Mouse (Mus musculus) midbrain, embryonic 12.5 days (tissue): Measurements from ENCODE around the gene Nxnl1. TPM values are rescaled to one million over a fixed set of nuclear protein-coding genes. Genes with fewer than 3 reads are reported as not detected.

Source experiments
- ATAC-seq: fragments of 200-750 bp; cut with Nextera tagmentation; 2 replicates; pipeline ENCODE4 v1.8.0; 2017; ENCODE audit warnings: low read depth, moderate TSS enrichment, moderate library complexity; ENCODE audit not compliant: low FRiP score
- H3K27ac ChIP-seq: fragments of 300-500 bp; sonication (generic); replicated peaks from 2 replicates; pipeline ENCODE4 v1.5.1; 2016; ENCODE audit warnings: mild to moderate bottlenecking
- H3K27me3 ChIP-seq: fragments of 300-500 bp; sonication (generic); 2 replicates; pipeline ENCODE4 v1.6.1; 2016; ENCODE audit warnings: mild to moderate bottlenecking
- H3K36me3 ChIP-seq: fragments of 300-500 bp; sonication (generic); 2 replicates; pipeline ENCODE4 v1.6.1; 2016
- H3K4me1 ChIP-seq: fragments of 300-500 bp; sonication (generic); 2 replicates; pipeline ENCODE4 v1.6.1; 2016
- H3K4me2 ChIP-seq: fragments of 300-500 bp; sonication (generic); replicated peaks from 2 replicates; pipeline ENCODE4 v1.6.1; 2016; ENCODE audit warnings: mild to moderate bottlenecking, moderate library complexity
- H3K4me3 ChIP-seq: fragments of 300-500 bp; sonication (generic); 2 replicates; pipeline ENCODE4 v1.5.1; 2016; ENCODE audit warnings: mild to moderate bottlenecking
- H3K9ac ChIP-seq: fragments of 300-500 bp; sonication (generic); replicated peaks from 2 replicates; pipeline ENCODE4 v1.6.1; 2016; ENCODE audit warnings: mild to moderate bottlenecking, moderate library complexity
- H3K9me3 ChIP-seq: fragments of 300-500 bp; sonication (generic); 2 replicates; pipeline ENCODE4 v1.6.1; 2016; ENCODE audit warnings: mild to moderate bottlenecking
- WGBS: fragments of 180-500 bp; shearing (Covaris S2); methylation state at CpG from one replicate; pipeline ENCODE4 v1.1.7; 2016; 5-methylcytosine and 5-hydroxymethylcytosine counted together
- polyA plus RNA-seq: library from polyadenylated mRNA; unstranded; fragments of >200 nt; fragmentation: Nextera tagmentation; extraction: Ambion mirVana; gene quantifications from 2 replicates; pipeline ENCODE4 v1.2.1, GENCODE M21; 2016

Gene Nxnl1
- polyA plus RNA-seq, 1 experiment from 2014 or later, result not detected

GRCm38 (mm10) chr8:71563992-71564391 is 2.4 kb downstream of the Nxnl1 start:
- no peak overlapping the region for H3K27ac ChIP-seq
- H3K27me3 ChIP-seq, result peaks cover 80% of the 10 kb centered on the region
- no peak overlapping the region for H3K9ac ChIP-seq
- ATAC-seq, result no peak
- H3K4me3 ChIP-seq, result no peak overlapping the region
- H3K9me3 ChIP-seq, result peaks cover 6% of the 10 kb centered on the region
- WGBS, result 85% methylated on average over 4 of the region's 4 CpGs
- no peaks in the 10 kb centered on the region for H3K36me3 ChIP-seq
- no peak overlapping the region for H3K4me2 ChIP-seq
- peaks cover 16% of the 10 kb centered on the region for H3K4me1 ChIP-seq

DNA sequence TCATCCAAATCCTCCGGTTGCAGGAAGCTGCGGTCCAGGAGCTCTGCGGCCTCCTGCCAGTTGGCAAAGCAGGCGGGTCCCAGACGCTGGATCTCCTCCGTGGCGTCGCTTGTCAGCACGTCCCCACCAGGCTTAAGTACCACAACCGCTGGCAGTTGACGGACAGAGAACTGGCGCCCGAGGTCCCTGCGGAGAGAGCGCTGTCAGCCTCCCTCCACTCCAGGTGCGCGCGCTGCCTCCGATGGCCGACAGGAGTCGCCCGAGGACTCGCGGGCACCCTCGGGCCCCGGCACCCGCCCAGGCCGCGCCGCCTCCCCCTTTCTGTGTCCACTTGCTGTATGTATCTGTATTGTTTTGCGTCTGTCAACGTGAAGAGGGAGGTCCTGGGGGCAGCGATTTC is 3.6 kb downstream of the Nxnl1 start:
- Histone ChIP-seq H3K4me3 (peak overlapping the region; percentile 17; the same call in 1 of the 2 replicates), H3K27me3 (peaks cover 81% of the 10 kb centered on the region), H3K9ac (peak overlapping the region; percentile 35; the same call in 1 of the 2 replicates), H3K36me3 (no peaks in the 10 kb centered on the region), H3K9me3 (peaks cover 6% of the 10 kb centered on the region), H3K27ac (no peak overlapping the region), H3K4me1 (peaks cover 17% of the 10 kb centered on the region), H3K4me2 (peak overlapping the region; percentile 39)
- 1% methylated on average over 33 of the region's 33 CpGs for WGBS
- peak; percentile 53 for ATAC-seq

- H3K9me3 ChIP-seq, result peaks cover 6% of the 10 kb centered on the region
- H3K27ac ChIP-seq, result no peak overlapping the region
- ATAC-seq, result no peak
- peaks cover 17% of the 10 kb centered on the region for H3K4me1 ChIP-seq
- no peaks in the 10 kb centered on the region for H3K36me3 ChIP-seq
- H3K9ac ChIP-seq, result no peak overlapping the region
- 4% methylated on average over 15 of the region's 15 CpGs for WGBS
- H3K27me3 ChIP-seq, result peaks cover 84% of the 10 kb centered on the region
- no peak overlapping the region for H3K4me3 ChIP-seq
- H3K4me2 ChIP-seq, result no peak overlapping the region
Observed at GRCm38 (mm10) chr8:71561401-71561800, 5.0 kb downstream of the Nxnl1 start.

DNA sequence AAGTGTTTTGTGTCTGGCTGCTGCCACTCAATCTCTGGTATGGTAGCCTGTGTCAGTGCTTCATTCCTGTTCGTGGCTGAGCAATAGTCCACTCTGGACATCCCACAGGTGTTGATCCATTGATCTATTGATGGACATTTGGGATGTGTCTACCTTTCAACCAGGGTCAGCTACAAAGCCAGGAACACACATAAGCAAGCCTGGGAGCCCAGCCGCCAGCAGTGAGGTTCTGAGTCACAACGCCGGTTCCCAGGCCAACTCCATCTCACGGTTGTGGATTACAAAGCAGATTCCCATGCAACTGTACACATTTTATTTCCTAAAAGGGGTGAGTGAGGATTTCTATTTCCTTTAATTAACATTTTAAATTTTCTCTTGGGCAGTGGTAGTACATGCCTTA is 5.6 kb downstream of the Nxnl1 start:
- ATAC-seq, result no peak
- no peaks in the 10 kb centered on the region for H3K36me3 ChIP-seq
- no peak overlapping the region for H3K27ac ChIP-seq
- H3K9ac ChIP-seq, result no peak overlapping the region
- WGBS, result 86% methylated on average over 5 of the region's 5 CpGs
- no peak overlapping the region for H3K4me3 ChIP-seq
- H3K4me1 ChIP-seq, result peaks cover 17% of the 10 kb centered on the region
- no peak overlapping the region for H3K4me2 ChIP-seq
- H3K27me3 ChIP-seq, result peaks cover 85% of the 10 kb centered on the region
- peaks cover 6% of the 10 kb centered on the region for H3K9me3 ChIP-seq

DNA sequence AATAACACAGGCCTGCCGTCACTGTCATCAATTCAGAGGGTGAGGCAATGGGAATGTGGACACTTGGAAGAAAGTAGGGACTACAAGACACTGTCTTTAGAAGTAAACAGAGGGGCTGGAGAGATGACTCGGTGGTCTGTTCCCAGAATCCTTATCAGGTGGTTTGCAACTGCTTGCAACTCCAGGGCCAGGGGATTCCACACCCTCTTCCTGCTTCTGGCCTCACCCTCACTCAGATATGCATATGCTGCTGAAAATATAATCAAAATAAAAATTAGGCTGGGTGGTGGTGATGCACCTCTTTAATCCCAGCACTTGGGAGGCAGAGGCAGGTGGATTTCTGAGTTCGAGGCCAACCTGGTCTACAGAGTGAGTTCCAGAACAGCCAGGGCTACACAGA is 6.3 kb downstream of the Nxnl1 start:
- H3K4me1 ChIP-seq, result peaks cover 17% of the 10 kb centered on the region
- H3K27me3 ChIP-seq, result peaks cover 87% of the 10 kb centered on the region
- H3K9me3 ChIP-seq, result peaks cover 6% of the 10 kb centered on the region
- H3K36me3 ChIP-seq, result no peaks in the 10 kb centered on the region
- H3K4me3 ChIP-seq, result no peak overlapping the region
- H3K27ac ChIP-seq, result no peak overlapping the region
- H3K4me2 ChIP-seq, result no peak overlapping the region
- H3K9ac ChIP-seq, result no peak overlapping the region
- WGBS, result 83% methylated on average over 3 of the region's 3 CpGs
- no peak for ATAC-seq

DNA sequence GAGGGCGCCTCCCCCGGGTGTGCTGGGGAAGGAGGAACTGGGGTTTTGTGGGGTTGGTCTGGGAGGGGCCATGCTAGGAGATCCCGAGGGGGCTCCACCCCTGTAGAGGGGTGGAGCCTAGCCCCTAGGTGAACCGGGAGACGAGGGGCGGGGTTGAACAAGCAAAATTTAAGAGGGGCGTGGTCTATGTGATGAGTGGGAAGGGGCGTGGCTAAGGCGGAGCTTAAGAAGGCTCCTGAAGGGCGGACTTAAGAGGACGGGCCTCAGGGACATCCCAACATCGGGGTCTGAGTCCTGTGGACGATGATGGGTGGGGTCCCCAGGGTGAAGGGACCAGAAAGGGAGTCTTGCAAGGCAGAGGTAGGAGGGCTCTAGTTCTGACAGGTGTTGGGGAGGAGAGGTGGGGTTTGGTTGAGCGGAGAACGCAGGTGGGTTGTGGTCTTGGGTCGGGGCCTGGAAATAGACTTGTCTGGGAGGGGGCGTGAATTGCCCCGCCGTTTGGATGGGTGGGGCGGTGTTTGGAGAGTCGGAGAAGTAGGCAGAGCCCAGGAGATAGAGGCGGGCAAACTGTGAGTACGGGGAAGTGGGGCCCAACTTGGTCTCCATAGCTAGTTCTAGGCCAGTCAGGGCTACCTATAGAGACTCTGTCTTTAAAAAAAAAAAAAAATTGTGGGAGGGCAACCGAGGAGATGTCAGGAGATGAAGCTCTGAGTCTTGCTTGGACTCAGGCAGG is 7.3 kb downstream of the Nxnl1 start:
- Histone ChIP-seq H3K27me3 (peaks cover 95% of the 10 kb centered on the region), H3K4me3 (peak overlapping the region; percentile 24), H3K27ac (no peak overlapping the region), H3K9me3 (peaks cover 3% of the 10 kb centered on the region), H3K9ac (no peak overlapping the region), H3K4me2 (peak overlapping the region; percentile 45), H3K36me3 (no peaks in the 10 kb centered on the region), H3K4me1 (peaks cover 17% of the 10 kb centered on the region)
- 0 out of 2 replicates have a peak, but pooled peaks have one; percentile 14 for ATAC-seq
- 2% methylated on average over 24 of the region's 24 CpGs for WGBS

GRCm38 (mm10) chr8:71558071-71558957 is 8.1 kb downstream of the Nxnl1 start, which contains the start of gene Tmem221:
Gene Tmem221 (minus strand): TSS chr8:71558871.
- peak within 1 kb of the TSS; percentile 24 for H3K4me3 ChIP-seq
- 0 out of 2 replicates have a peak, but pooled peaks have one; percentile 7 for ATAC-seq
- H3K9ac ChIP-seq, result no peak within 1 kb of the TSS
- peak within 1 kb of the TSS; percentile 45 for H3K4me2 ChIP-seq
- H3K27me3 ChIP-seq, result peaks cover 97% of the 10 kb centered on the region
- no peaks in the 10 kb centered on the region for H3K9me3 ChIP-seq
- peaks cover 17% of the 10 kb centered on the region for H3K4me1 ChIP-seq
- no peak within 1 kb of the TSS for H3K27ac ChIP-seq
- WGBS, result 6% methylated on average over 70 of the region's 70 CpGs
- no peaks in the 10 kb centered on the region for H3K36me3 ChIP-seq

GRCm38 (mm10) chr8:71554644-71555043 is 11.8 kb downstream of the Nxnl1 start:
- Histone ChIP-seq H3K27me3 (peaks cover 60% of the 10 kb centered on the region), H3K4me2 (no peak overlapping the region), H3K27ac (no peak overlapping the region), H3K9me3 (no peaks in the 10 kb centered on the region), H3K4me3 (no peak overlapping the region), H3K36me3 (no peaks in the 10 kb centered on the region), H3K4me1 (peaks cover 9% of the 10 kb centered on the region), H3K9ac (no peak overlapping the region)
- ATAC-seq, result no peak
- 84% methylated on average over 2 of the region's 2 CpGs for WGBS

DNA sequence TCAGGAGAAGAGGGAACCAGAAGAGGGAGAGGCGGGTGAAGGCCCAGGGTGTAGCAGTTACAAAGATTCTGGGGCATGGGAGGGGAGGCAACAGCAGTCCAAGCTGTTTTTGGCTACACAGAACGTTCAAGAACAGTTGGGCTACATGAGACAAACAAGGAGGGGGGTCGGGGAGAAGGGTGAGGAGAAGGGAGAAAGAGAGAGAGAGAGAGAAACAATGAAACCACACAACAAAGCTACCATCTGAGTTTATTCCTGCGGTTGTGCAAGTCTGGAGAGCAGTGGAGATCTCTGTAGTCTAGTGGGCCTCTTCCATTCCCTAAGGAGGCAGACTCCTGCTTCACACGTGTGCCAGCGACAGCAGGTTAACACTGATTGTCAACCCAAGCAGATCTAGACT is 12.4 kb downstream of the Nxnl1 start:
- Histone ChIP-seq H3K27ac (no peak overlapping the region), H3K4me3 (no peak overlapping the region), H3K4me2 (no peak overlapping the region), H3K4me1 (peaks cover 7% of the 10 kb centered on the region), H3K27me3 (peaks cover 54% of the 10 kb centered on the region), H3K9ac (no peak overlapping the region), H3K9me3 (no peaks in the 10 kb centered on the region), H3K36me3 (no peaks in the 10 kb centered on the region)
- no peak for ATAC-seq
- WGBS, result 74% methylated on average over 6 of the region's 6 CpGs

DNA sequence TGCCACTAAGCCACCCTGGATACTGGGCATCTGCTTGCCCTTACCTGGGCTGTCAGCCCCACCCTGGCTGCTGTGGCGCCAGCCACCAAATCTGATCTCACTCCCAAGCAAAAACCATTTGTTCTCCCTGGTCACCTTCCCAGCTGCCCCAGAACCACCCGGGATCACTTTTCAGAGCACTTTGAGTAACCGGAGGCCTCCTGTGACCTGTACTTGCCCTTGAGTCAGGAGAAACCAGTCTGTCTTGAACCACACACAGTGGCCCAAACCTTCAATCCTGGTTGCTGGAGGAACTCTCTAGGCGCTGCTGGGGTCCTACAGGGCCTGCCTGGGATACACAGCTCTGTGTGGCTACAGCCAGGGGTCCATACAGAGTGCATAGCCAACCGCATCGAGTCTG is 13.6 kb downstream of the Nxnl1 start:
- ATAC-seq, result no peak

DNA sequence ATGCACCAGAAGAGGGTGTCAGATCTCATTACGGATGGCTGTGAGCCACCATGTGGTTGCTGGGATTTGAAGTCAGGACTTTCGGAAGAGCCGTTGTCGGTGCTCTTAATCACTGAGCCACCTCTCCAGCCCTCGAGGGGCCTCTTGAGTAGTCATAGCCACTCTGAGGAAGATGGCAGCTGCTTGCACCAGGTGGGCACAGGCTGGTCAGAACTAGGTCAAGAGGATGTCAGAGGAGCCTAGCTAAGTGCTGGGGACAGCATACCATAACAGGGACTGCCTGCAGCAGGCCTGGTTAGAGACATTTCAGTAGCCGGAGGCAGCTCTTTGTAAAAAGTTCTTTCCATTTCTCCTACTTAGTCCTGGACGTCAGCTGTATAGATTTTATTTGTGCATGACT is 15.6 kb downstream of the Nxnl1 start:
- Histone ChIP-seq H3K9ac (no peak overlapping the region), H3K27me3 (peaks cover 21% of the 10 kb centered on the region), H3K4me3 (no peak overlapping the region), H3K4me2 (no peak overlapping the region), H3K27ac (no peak overlapping the region), H3K4me1 (no peaks in the 10 kb centered on the region), H3K36me3 (peaks cover 21% of the 10 kb centered on the region), H3K9me3 (no peaks in the 10 kb centered on the region)
- 73% methylated on average over 7 of the region's 7 CpGs for WGBS
- no peak for ATAC-seq

More for the DNA sequence above, 13.6 kb downstream of the Nxnl1 start:
- Histone ChIP-seq H3K9ac (no peak overlapping the region), H3K4me1 (no peaks in the 10 kb centered on the region), H3K4me3 (no peak overlapping the region), H3K27ac (no peak overlapping the region), H3K9me3 (no peaks in the 10 kb centered on the region), H3K27me3 (peaks cover 42% of the 10 kb centered on the region), H3K36me3 (peaks cover 10% of the 10 kb centered on the region), H3K4me2 (no peak overlapping the region)
- 74% methylated on average over 6 of the region's 6 CpGs for WGBS

GRCm38 (mm10) chr8:71547590-71547989 is 18.8 kb downstream of the Nxnl1 start:
- H3K27me3 ChIP-seq, result no peaks in the 10 kb centered on the region
- no peak overlapping the region for H3K4me3 ChIP-seq
- H3K36me3 ChIP-seq, result peaks cover 29% of the 10 kb centered on the region
- H3K9me3 ChIP-seq, result no peaks in the 10 kb centered on the region
- no peak overlapping the region for H3K27ac ChIP-seq
- H3K9ac ChIP-seq, result no peak overlapping the region
- no peak overlapping the region for H3K4me2 ChIP-seq
- H3K4me1 ChIP-seq, result peaks cover 10% of the 10 kb centered on the region
- 89% methylated on average over 7 of the region's 7 CpGs for WGBS
- ATAC-seq, result no peak
